Comparison of ENCODE assay signal across 8 mouse cellular contexts in the genomic region with DNA sequence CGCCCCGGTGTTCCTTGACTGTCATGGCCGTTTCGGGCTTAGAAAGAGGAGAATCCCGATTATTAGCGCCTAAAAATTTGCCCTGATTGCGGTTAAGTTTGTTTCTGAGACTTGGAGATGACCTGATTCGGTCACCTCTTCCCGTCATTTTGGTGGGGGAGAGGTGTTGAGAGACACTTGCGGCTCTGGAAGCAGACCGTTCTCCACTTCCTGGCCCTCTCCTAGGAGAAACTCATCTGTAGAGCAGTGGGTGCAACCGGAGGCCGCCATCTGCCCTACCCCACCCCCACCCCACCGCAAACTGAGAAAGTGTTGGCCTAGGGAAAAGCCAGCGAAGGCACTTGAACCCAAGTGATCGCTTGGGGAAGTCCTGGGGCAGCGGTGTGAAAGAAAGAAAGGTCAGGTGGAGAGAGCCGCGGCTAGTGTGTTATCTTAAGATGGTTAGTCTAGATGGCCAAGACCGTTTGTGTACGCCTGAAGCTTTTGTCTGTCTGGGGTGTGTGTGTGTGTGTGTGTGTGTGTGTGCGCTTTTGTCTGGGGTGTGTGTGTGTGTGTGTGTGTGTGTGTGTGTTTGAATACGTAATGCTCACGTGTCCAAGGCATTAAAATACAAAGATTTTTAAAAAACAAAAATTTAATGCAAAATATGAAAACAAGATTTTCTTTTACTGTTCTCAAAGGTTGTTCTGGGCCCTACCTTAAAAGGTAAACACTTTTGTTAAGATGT. TPM values are rescaled to one million over a fixed set of nuclear protein-coding genes. Genes with fewer than 3 reads are reported as not detected.
A peak's percentile ranks its signal among the peaks of the same experiment; 100 is the strongest.
DNase-seq lines count a peak whose midpoint lies in the region; ATAC-seq and TF ChIP-seq lines count a peak whose summit lies in the region.

No protein-coding gene starts in this region.

- peaks cover 12% of the 10 kb centered on the region for H3K4me1 ChIP-seq in heart, embryonic 12.5 days (replicated peaks)
- H3K4me1 ChIP-seq in hindbrain, embryonic 10.5 days (replicated peaks) = peaks cover 21% of the 10 kb centered on the region
- peaks cover 34 to 39% of the 10 kb centered on the region in 2 experiments for H3K4me1 ChIP-seq in liver, embryonic 14.5 days (replicated peaks; ENCODE audit: control insufficient read depth in 2 of 2, insufficient read depth in 2 of 2, low read length in 1 of 2)
- H3K4me1 ChIP-seq in neural tube, embryonic 12.5 days = peaks cover 9% of the 10 kb centered on the region

- intact Hi-C loops in heart, postnatal 10 days (cut with DNase I) = loop anchor here (2.0 to 5.0 kb wide), 3 partner anchors 47 to 403 kb away; a partner anchor contains a TSS

- H3K36me3 ChIP-seq in heart, embryonic 12.5 days = peaks cover 11% of the 10 kb centered on the region; the same call in 1 of the 2 replicates
- peaks cover 17% of the 10 kb centered on the region for H3K36me3 ChIP-seq in hindbrain, embryonic 10.5 days
- no peaks in the 10 kb centered on the region for H3K36me3 ChIP-seq in liver, embryonic 14.5 days (replicated peaks; ENCODE audit: control insufficient read depth, insufficient read depth, low read depth)
- H3K36me3 ChIP-seq in neural tube, embryonic 12.5 days = peaks cover 3% of the 10 kb centered on the region; the same call in 1 of the 2 replicates

- peak overlapping the region; percentile 91 for H3K4me2 ChIP-seq in heart, embryonic 12.5 days
- H3K4me2 ChIP-seq in liver, embryonic 14.5 days (ENCODE audit: low read depth) = peak overlapping the region; percentile 93
- peak overlapping the region; percentile 82 for H3K4me2 ChIP-seq in neural tube, embryonic 12.5 days (replicated peaks)

- H3K4me3 ChIP-seq in heart, embryonic 12.5 days = peak overlapping the region; percentile 74
- H3K4me3 ChIP-seq in hindbrain, embryonic 10.5 days = peak overlapping the region; percentile 80
- peak overlapping the region; percentile 88 to 90 for H3K4me3 ChIP-seq in liver, embryonic 14.5 days (ENCODE audit: insufficient read depth in 1 of 2, low read depth in 2 of 2, low read length in 2 of 2)
- H3K4me3 ChIP-seq in neural tube, embryonic 12.5 days = peak overlapping the region; percentile 87

- no peak for TF ChIP-seq EP300 in liver, embryonic 14.5 days (IDR thresholded peaks at IDR 0.05; ENCODE audit: low read depth)

- H3K9ac ChIP-seq in heart, embryonic 12.5 days = peak overlapping the region; percentile 95
- H3K9ac ChIP-seq in liver, embryonic 14.5 days (replicated peaks) = peak overlapping the region; percentile 96
- peak overlapping the region; percentile 98 for H3K9ac ChIP-seq in neural tube, embryonic 12.5 days

- H3K27me3 ChIP-seq in heart, embryonic 12.5 days (replicated peaks) = no peaks in the 10 kb centered on the region
- no peaks in the 10 kb centered on the region for H3K27me3 ChIP-seq in hindbrain, embryonic 10.5 days (ENCODE audit: insufficient read depth, poor library complexity, severe bottlenecking)
- no peaks in the 10 kb centered on the region for H3K27me3 ChIP-seq in liver, embryonic 14.5 days (ENCODE audit: control insufficient read depth, insufficient read depth, low read length)
- H3K27me3 ChIP-seq in neural tube, embryonic 12.5 days (replicated peaks) = no peaks in the 10 kb centered on the region

- peak; percentile 77 for ATAC-seq in heart, embryonic 12.5 days (ENCODE audit: insufficient number of reproducible peaks, low FRiP score)
- ATAC-seq in common myeloid progenitor, adult 5-6 weeks (replicated peaks; ENCODE audit: low read depth, poor library complexity, severe bottlenecking) = peak; percentile 41
- peak; percentile 65 for ATAC-seq in liver, embryonic 14.5 days (ENCODE audit: insufficient read depth)
- peak; percentile 85 for ATAC-seq in neural tube, embryonic 12.5 days (ENCODE audit: low FRiP score, low read depth)

- peak overlapping the region; percentile 99 for H3K27ac ChIP-seq in heart, embryonic 12.5 days (ENCODE audit: poor library complexity, severe bottlenecking)
- peak overlapping the region; percentile 99 for H3K27ac ChIP-seq in hindbrain, embryonic 10.5 days
- peak overlapping the region; percentile 94 for H3K27ac ChIP-seq in liver, embryonic 14.5 days
- H3K27ac ChIP-seq in neural tube, embryonic 12.5 days = peak overlapping the region; percentile 98

- DNase-seq in heart, postnatal 10 days = no peak
- DNase-seq in CD8-positive naive resting alpha-beta T cell, adult 2 months (ENCODE audit: low read depth in 2 of 2, low spot score in 2 of 2) = peak; percentile 3 to 24
- DNase-seq in hindbrain, embryonic 10.5 days (ENCODE audit: low spot score) = peak; percentile 74
- DNase-seq in liver, embryonic 14.5 days (ENCODE audit: low read depth in 3 of 3, low spot score in 3 of 3) = peak in 2 of 3 experiments; percentile 45 to 57
- no peak for DNase-seq in gastrocnemius, adult 8-10 months (ENCODE audit: low spot score in 2 of 2)

- under 1% methylated on average over 24 of the region's 24 CpGs for WGBS in heart, embryonic 12.5 days
- WGBS in hindbrain, embryonic 10.5 days = under 1% methylated on average over 24 of the region's 24 CpGs
- 0% methylated on average over 24 of the region's 24 CpGs for WGBS in liver, embryonic 14.5 days (ENCODE audit: insufficient replicate concordance)
- 0% methylated on average over 24 of the region's 24 CpGs for WGBS in neural tube, embryonic 12.5 days

- no peak for TF ChIP-seq CTCF in liver, embryonic 14.5 days (IDR thresholded peaks at IDR 0.05; ENCODE audit: low read depth)

- no peaks in the 10 kb centered on the region for H3K9me3 ChIP-seq in heart, embryonic 12.5 days (replicated peaks)
- H3K9me3 ChIP-seq in hindbrain, embryonic 10.5 days = no peaks in the 10 kb centered on the region
- no peaks in the 10 kb centered on the region for H3K9me3 ChIP-seq in liver, embryonic 14.5 days (ENCODE audit: control insufficient read depth, low read length)
- no peaks in the 10 kb centered on the region for H3K9me3 ChIP-seq in neural tube, embryonic 12.5 days

RNA-seq across cellular contexts. Expression of a gene that starts 0.8 kb away (rescaled TPM):
- polyA plus RNA-seq in heart, embryonic 12.5 days (2016; fragmentation: Nextera tagmentation; extraction: Ambion mirVana) = 33.5 and 34.6 TPM in 2 replicates
- total RNA-seq in heart, postnatal 10 days (2021) = 10 to 100 TPM; 30.0 to 39.8 TPM
- 149 and 168 TPM in 2 replicates for total RNA-seq in common myeloid progenitor, adult 5-6 weeks (2017)
- polyA plus RNA-seq in hindbrain, embryonic 10.5 days (2016; fragmentation: Nextera tagmentation; extraction: Ambion mirVana) = 28.7 and 43.2 TPM in 2 replicates
- polyA plus RNA-seq in liver, embryonic 14.5 days (2012; rRNA removed) = 3.1 and 5.2 TPM in 2 replicates
- 10.6 and 11.4 TPM in 2 replicates for polyA plus RNA-seq in liver, embryonic 14.5 days (2014; fragmentation: Nextera tagmentation; extraction: Ambion mirVana)
- 49.5 and 61.0 TPM in 2 replicates for polyA plus RNA-seq in neural tube, embryonic 12.5 days (2016; fragmentation: Nextera tagmentation; extraction: Ambion mirVana)
- total RNA-seq in gastrocnemius, adult 8-10 months (2022) = 10 to 100 TPM; 24.4 to 29.9 (median 26.0) TPM

RNA-seq across cellular contexts. Expression of a gene that starts 17.0 kb away (rescaled TPM):
- polyA plus RNA-seq in heart, embryonic 12.5 days (2016; fragmentation: Nextera tagmentation; extraction: Ambion mirVana) = 1.4 and 1.9 TPM in 2 replicates
- 10 to 100 TPM; 59.3 to 60.3 TPM for total RNA-seq in heart, postnatal 10 days (2021)
- total RNA-seq in common myeloid progenitor, adult 5-6 weeks (2017) = 11.1 and 13.6 TPM in 2 replicates
- 0.22 TPM in 1 of 2 replicates, not detected in the other for polyA plus RNA-seq in hindbrain, embryonic 10.5 days (2016; fragmentation: Nextera tagmentation; extraction: Ambion mirVana)
- 0.78 and 1.2 TPM in 2 replicates for polyA plus RNA-seq in liver, embryonic 14.5 days (2012; rRNA removed)
- polyA plus RNA-seq in liver, embryonic 14.5 days (2014; fragmentation: Nextera tagmentation; extraction: Ambion mirVana) = 0.34 and 0.57 TPM in 2 replicates
- 0.04 and 0.39 TPM in 2 replicates for polyA plus RNA-seq in neural tube, embryonic 12.5 days (2016; fragmentation: Nextera tagmentation; extraction: Ambion mirVana)
- total RNA-seq in gastrocnemius, adult 8-10 months (2022) = 1 to 10 TPM in 3 of 4 experiments, under 1 TPM in 1; 0.96 to 2.6 (median 2.0) TPM

RNA-seq across cellular contexts. Expression of a gene that starts 40.1 kb away (rescaled TPM):
- 45.7 TPM in 2 replicates for polyA plus RNA-seq in heart, embryonic 12.5 days (2016; fragmentation: Nextera tagmentation; extraction: Ambion mirVana)
- 10 to 100 TPM; 84.4 to 86.9 TPM for total RNA-seq in heart, postnatal 10 days (2021)
- total RNA-seq in common myeloid progenitor, adult 5-6 weeks (2017) = 54.5 and 81.2 TPM in 2 replicates
- 39.9 and 43.2 TPM in 2 replicates for polyA plus RNA-seq in hindbrain, embryonic 10.5 days (2016; fragmentation: Nextera tagmentation; extraction: Ambion mirVana)
- 22.8 and 23.7 TPM in 2 replicates for polyA plus RNA-seq in liver, embryonic 14.5 days (2012; rRNA removed)
- 22.6 and 25.7 TPM in 2 replicates for polyA plus RNA-seq in liver, embryonic 14.5 days (2014; fragmentation: Nextera tagmentation; extraction: Ambion mirVana)
- 36.6 and 36.7 TPM in 2 replicates for polyA plus RNA-seq in neural tube, embryonic 12.5 days (2016; fragmentation: Nextera tagmentation; extraction: Ambion mirVana)
- 10 to 100 TPM; 39.4 to 56.8 (median 48.4) TPM for total RNA-seq in gastrocnemius, adult 8-10 months (2022)

RNA-seq across cellular contexts. Expression of a gene that starts 49.8 kb away (rescaled TPM):
- polyA plus RNA-seq in heart, embryonic 12.5 days (2016; fragmentation: Nextera tagmentation; extraction: Ambion mirVana) = not detected in 2 replicates
- not detected for total RNA-seq in heart, postnatal 10 days (2021)
- not detected in 2 replicates for total RNA-seq in common myeloid progenitor, adult 5-6 weeks (2017)
- polyA plus RNA-seq in hindbrain, embryonic 10.5 days (2016; fragmentation: Nextera tagmentation; extraction: Ambion mirVana) = not detected in 2 replicates
- polyA plus RNA-seq in liver, embryonic 14.5 days (2012; rRNA removed) = not detected in 2 replicates
- polyA plus RNA-seq in liver, embryonic 14.5 days (2014; fragmentation: Nextera tagmentation; extraction: Ambion mirVana) = not detected in 2 replicates
- polyA plus RNA-seq in neural tube, embryonic 12.5 days (2016; fragmentation: Nextera tagmentation; extraction: Ambion mirVana) = not detected in 2 replicates
- total RNA-seq in gastrocnemius, adult 8-10 months (2022) = not detected

Comparison
In these comparisons a context has a peak if more than half of its experiments do, and no peak if none do; other contexts are left out.
1. DNase-seq: peak in CD8-positive naive resting alpha-beta T cell, adult 2 months (2 of 2), hindbrain, embryonic 10.5 days (single experiment) and liver, embryonic 14.5 days (2 of 3); none in heart, postnatal 10 days (0 of 2) and gastrocnemius, adult 8-10 months (0 of 2).
2. Peak in every context shown above with its lines, with median percentiles within 50 percentile points of each other: ATAC-seq, H3K27ac ChIP-seq, H3K4me2 ChIP-seq, H3K4me3 ChIP-seq and H3K9ac ChIP-seq.